Mouse (Mus musculus) midbrain, embryonic 16.5 days (tissue): Measurements from ENCODE around the gene Tdrd9. TPM values are rescaled to one million over a fixed set of nuclear protein-coding genes. Genes with fewer than 3 reads are reported as not detected.
"Not testable (repeated sequence)": the region's sequence is repeated elsewhere in the genome, so short reads cannot be mapped to it uniquely, and the experiment has no call there.

ENCODE experiments used
- ATAC-seq: fragments of 200-750 bp; cut with Nextera tagmentation; 2 replicates; pipeline ENCODE4 v1.8.0; 2017; ENCODE audit warnings: moderate TSS enrichment
- H3K27ac ChIP-seq: fragments of 300-500 bp; sonication (generic); 2 replicates; pipeline ENCODE4 v1.5.1; 2014; ENCODE audit warnings: mild to moderate bottlenecking, low read length, mixed read lengths
- H3K27me3 ChIP-seq: fragments of 300-500 bp; sonication (generic); 2 replicates; pipeline ENCODE4 v1.6.1; 2014; ENCODE audit warnings: low read depth, low read length, mixed read lengths; ENCODE audit not compliant: control insufficient read depth, insufficient read depth
- H3K36me3 ChIP-seq: fragments of 300-500 bp; sonication (generic); 2 replicates; pipeline ENCODE4 v1.6.1; 2014; ENCODE audit warnings: mild to moderate bottlenecking, low read length, moderate library complexity, mixed read lengths; ENCODE audit not compliant: control insufficient read depth, insufficient read depth
- H3K4me1 ChIP-seq: fragments of 300-500 bp; sonication (generic); 2 replicates; pipeline ENCODE4 v1.6.1; 2014; ENCODE audit warnings: mild to moderate bottlenecking, low read length, mixed read lengths; ENCODE audit not compliant: control insufficient read depth, insufficient read depth
- H3K4me2 ChIP-seq: fragments of 300-500 bp; sonication (generic); 2 replicates; pipeline ENCODE4 v1.6.1; 2014; ENCODE audit warnings: mild to moderate bottlenecking, low read length, mixed read lengths
- H3K4me3 ChIP-seq: fragments of 300-500 bp; sonication (generic); 2 replicates; pipeline ENCODE4 v1.5.1; 2014; ENCODE audit warnings: low read depth, mild to moderate bottlenecking, low read length, moderate library complexity, mixed read lengths
- H3K9ac ChIP-seq: fragments of 300-500 bp; sonication (generic); 2 replicates; pipeline ENCODE4 v1.6.1; 2014; ENCODE audit warnings: low read depth, low read length, mixed read lengths
- H3K9me3 ChIP-seq: fragments of 300-500 bp; sonication (generic); replicated peaks from 2 replicates; pipeline ENCODE4 v1.6.1; 2014; ENCODE audit warnings: mild to moderate bottlenecking, low read length, mixed read lengths; ENCODE audit not compliant: control insufficient read depth, poor library complexity, severe bottlenecking
- WGBS: fragments of 180-500 bp; shearing (Covaris S2); extraction: QIAGEN DNeasy Blood & Tissue Kit; methylation state at CpG from one replicate; pipeline ENCODE4 v1.1.7; 2014; 5-methylcytosine and 5-hydroxymethylcytosine counted together
- polyA plus RNA-seq: library from polyadenylated mRNA; unstranded; fragments of >200 nt; fragmentation: Nextera tagmentation; extraction: Ambion mirVana; gene quantifications from 2 replicates; pipeline ENCODE4 v1.2.1, GENCODE M21; 2015

Tdrd9 gene
- polyA plus RNA-seq, 1 experiment from 2014 or later, result 0.29 TPM

- no peak overlapping the region for H3K4me3 ChIP-seq
- no peak overlapping the region for H3K27ac ChIP-seq
- no peaks in the 10 kb centered on the region for H3K4me1 ChIP-seq
- no peaks in the 10 kb centered on the region for H3K9me3 ChIP-seq
- H3K4me2 ChIP-seq, result no peak overlapping the region
- H3K36me3 ChIP-seq, result no peaks in the 10 kb centered on the region
- no peak for ATAC-seq
- H3K27me3 ChIP-seq, result no peaks in the 10 kb centered on the region
- 83% methylated on average over 10 of the region's 10 CpGs for WGBS
- H3K9ac ChIP-seq, result no peak overlapping the region
Measured at GRCm38 (mm10) chr12:112033409-112033975, 62.1 kb downstream of the Tdrd9 start.

DNA sequence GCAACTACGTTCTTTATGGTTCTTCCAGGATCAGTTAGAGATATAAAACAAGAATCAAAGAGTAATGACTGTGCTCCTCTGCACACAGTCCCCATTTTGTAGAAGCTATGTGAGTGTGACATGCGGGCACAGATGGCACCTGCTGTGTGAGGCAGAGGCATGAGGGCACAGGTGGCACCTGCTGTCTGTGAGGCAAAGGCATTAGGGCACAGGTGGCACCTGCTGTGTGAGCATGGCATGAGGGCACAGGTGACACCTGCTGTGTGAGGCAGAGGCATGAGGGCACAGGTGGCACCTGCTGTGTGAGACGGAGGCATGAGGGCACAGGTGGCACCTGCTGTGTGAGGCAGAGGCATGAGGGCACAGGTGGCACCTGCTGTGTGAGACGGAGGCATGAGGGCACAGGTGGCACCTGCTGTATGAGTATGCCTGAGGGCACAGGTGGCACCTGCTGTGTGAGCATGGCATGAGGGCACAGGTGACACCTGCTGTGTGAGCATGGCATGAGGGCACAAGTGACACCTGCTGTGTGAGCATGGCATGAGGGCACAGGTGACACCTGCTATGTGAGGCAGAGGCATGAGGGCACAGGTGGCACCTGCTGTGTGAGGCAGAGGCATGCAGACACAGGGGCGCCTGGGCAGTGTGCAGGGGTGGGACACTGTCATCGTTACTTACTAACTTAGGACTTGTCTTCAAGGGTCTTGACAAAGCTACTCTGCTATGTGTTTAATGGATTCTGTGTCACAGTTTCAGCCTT is 64.2 kb downstream of the Tdrd9 start:
- not testable (repeated sequence) for H3K27me3 ChIP-seq, H3K4me1 ChIP-seq, H3K27ac ChIP-seq, H3K4me2 ChIP-seq, H3K4me3 ChIP-seq, H3K9me3 ChIP-seq, ATAC-seq, H3K36me3 ChIP-seq, H3K9ac ChIP-seq
- 85% methylated on average over 6 of the region's 6 CpGs for WGBS

GRCm38 (mm10) chr12:112038441-112038840 is 67.1 kb downstream of the Tdrd9 start:
- Histone ChIP-seq H3K36me3 (no peaks in the 10 kb centered on the region), H3K4me2 (no peak overlapping the region), H3K4me3 (no peak overlapping the region), H3K9me3 (no peaks in the 10 kb centered on the region), H3K27me3 (no peaks in the 10 kb centered on the region), H3K27ac (no peak overlapping the region), H3K4me1 (no peaks in the 10 kb centered on the region), H3K9ac (no peak overlapping the region)
- 95% methylated on average over 10 of the region's 10 CpGs for WGBS
- ATAC-seq, result no peak

- H3K4me2 ChIP-seq, result no peak overlapping the region
- H3K4me1 ChIP-seq, result no peaks in the 10 kb centered on the region
- no peak overlapping the region for H3K4me3 ChIP-seq
- 92% methylated on average over 10 of the region's 10 CpGs for WGBS
- H3K9me3 ChIP-seq, result no peaks in the 10 kb centered on the region
- H3K27ac ChIP-seq, result no peak overlapping the region
- H3K27me3 ChIP-seq, result no peaks in the 10 kb centered on the region
- H3K36me3 ChIP-seq, result no peaks in the 10 kb centered on the region
- H3K9ac ChIP-seq, result no peak overlapping the region
- no peak for ATAC-seq
Measured at GRCm38 (mm10) chr12:112039169-112039568, 67.8 kb downstream of the Tdrd9 start.

DNA sequence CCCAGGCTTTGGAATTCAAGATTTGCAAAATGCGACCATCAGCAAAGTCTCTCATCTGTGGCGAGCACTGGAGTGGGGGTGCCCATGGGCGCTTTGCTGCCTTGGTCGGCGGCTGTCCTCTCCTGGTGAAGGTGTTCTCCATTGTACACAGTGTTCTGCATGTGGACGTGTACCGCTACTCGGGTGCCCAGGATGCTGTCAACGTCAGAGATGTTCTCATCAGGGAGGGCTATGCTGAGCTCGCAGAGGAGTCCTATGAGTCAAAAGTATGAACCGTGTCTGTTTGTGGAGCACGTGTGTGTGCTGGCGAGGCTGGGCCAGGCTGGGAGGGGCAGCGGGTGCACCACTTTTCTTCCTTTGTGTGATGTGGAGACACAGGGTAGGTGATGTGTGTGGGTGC is 71.3 kb downstream of the Tdrd9 start:
- H3K9me3 ChIP-seq, result no peaks in the 10 kb centered on the region
- H3K4me3 ChIP-seq, result no peak overlapping the region
- H3K9ac ChIP-seq, result no peak overlapping the region
- no peak overlapping the region for H3K27ac ChIP-seq
- H3K4me2 ChIP-seq, result no peak overlapping the region
- no peaks in the 10 kb centered on the region for H3K27me3 ChIP-seq
- WGBS, result 89% methylated on average over 14 of the region's 14 CpGs
- H3K4me1 ChIP-seq, result no peaks in the 10 kb centered on the region
- no peak for ATAC-seq
- H3K36me3 ChIP-seq, result no peaks in the 10 kb centered on the region

- H3K4me2 ChIP-seq, result no peak overlapping the region
- no peaks in the 10 kb centered on the region for H3K9me3 ChIP-seq
- no peaks in the 10 kb centered on the region for H3K4me1 ChIP-seq
- H3K4me3 ChIP-seq, result no peak overlapping the region
- 16% methylated on average over 6 of the region's 6 CpGs for WGBS
- 0 out of 2 replicates have a peak, but pooled peaks have one; percentile 42 for ATAC-seq
- no peak overlapping the region for H3K9ac ChIP-seq
- H3K27ac ChIP-seq, result no peak overlapping the region
- no peaks in the 10 kb centered on the region for H3K27me3 ChIP-seq
- no peaks in the 10 kb centered on the region for H3K36me3 ChIP-seq
Measured at GRCm38 (mm10) chr12:112077651-112078050, 106.3 kb downstream of the Tdrd9 start.

GRCm38 (mm10) chr12:112079911-112080310 is 108.6 kb downstream of the Tdrd9 start:
- no peak overlapping the region for H3K4me2 ChIP-seq
- no peaks in the 10 kb centered on the region for H3K27me3 ChIP-seq
- no peaks in the 10 kb centered on the region for H3K9me3 ChIP-seq
- ATAC-seq, result no peak
- no peak overlapping the region for H3K9ac ChIP-seq
- 71% methylated on average over 8 of the region's 8 CpGs for WGBS
- no peak overlapping the region for H3K4me3 ChIP-seq
- no peak overlapping the region for H3K27ac ChIP-seq
- no peaks in the 10 kb centered on the region for H3K36me3 ChIP-seq
- H3K4me1 ChIP-seq, result no peaks in the 10 kb centered on the region

GRCm38 (mm10) chr12:112080911-112081310 is 109.6 kb downstream of the Tdrd9 start:
- Histone ChIP-seq H3K4me1 (no peaks in the 10 kb centered on the region), H3K27ac (no peak overlapping the region), H3K9me3 (no peaks in the 10 kb centered on the region), H3K4me2 (no peak overlapping the region), H3K27me3 (no peaks in the 10 kb centered on the region), H3K4me3 (no peak overlapping the region), H3K36me3 (no peaks in the 10 kb centered on the region), H3K9ac (no peak overlapping the region)
- no peak for ATAC-seq
- 93% methylated on average over 4 of the region's 4 CpGs for WGBS

GRCm38 (mm10) chr12:112082241-112082640 is 110.9 kb downstream of the Tdrd9 start:
- no peak overlapping the region for H3K9ac ChIP-seq
- H3K4me3 ChIP-seq, result no peak overlapping the region
- no peaks in the 10 kb centered on the region for H3K4me1 ChIP-seq
- no peaks in the 10 kb centered on the region for H3K27me3 ChIP-seq
- no peak for ATAC-seq
- H3K4me2 ChIP-seq, result no peak overlapping the region
- H3K36me3 ChIP-seq, result no peaks in the 10 kb centered on the region
- WGBS, result 63% methylated on average over 1 of the region's 1 CpGs
- H3K27ac ChIP-seq, result no peak overlapping the region
- H3K9me3 ChIP-seq, result no peaks in the 10 kb centered on the region
